Mouse (Mus musculus) T-helper 2 cell (primary cell): ENCODE data around the gene Hnrnph1.

ENCODE experiments used
- in situ Hi-C: fragments of 300-600 bp; cut with MboI, MseI; formaldehyde crosslinking; loops from one replicate; pipeline ENCODE4 v1.15.1; 2025; ENCODE audit warnings: high pct_unique_total_duplicates

Gene Hnrnph1

GRCm38 (mm10) chr11:50371911-50372310 lies 4.9 kb upstream of the Hnrnph1 start:
- in situ Hi-C loops, result loop anchor here (10.0 kb wide), 1 partner anchor 537 kb away; no protein-coding TSS in a partner anchor

- in situ Hi-C loops, result loop anchor here (10.0 kb wide), 1 partner anchor 538 kb away; no protein-coding TSS in a partner anchor
Measured at GRCm38 (mm10) chr11:50373086-50373485, 3.7 kb upstream of the Hnrnph1 start.

- in situ Hi-C loops, result loop anchor here (10.0 kb wide), 1 partner anchor 539 kb away; no protein-coding TSS in a partner anchor
Measured at GRCm38 (mm10) chr11:50373621-50374020, 3.2 kb upstream of the Hnrnph1 start.

- in situ Hi-C loops, result loop anchor here (10.0 kb wide), 1 partner anchor 540 kb away; no protein-coding TSS in a partner anchor
Measured at GRCm38 (mm10) chr11:50374286-50375015, 2.3 kb upstream of the Hnrnph1 start.

GRCm38 (mm10) chr11:50375421-50375820 lies 1.4 kb upstream of the Hnrnph1 start:
- in situ Hi-C loops, result loop anchor here (10.0 kb wide), 1 partner anchor 541 kb away; no protein-coding TSS in a partner anchor

- in situ Hi-C loops, result loop anchor here (10.0 kb wide), 1 partner anchor 541 kb away; no protein-coding TSS in a partner anchor
Measured at GRCm38 (mm10) chr11:50376156-50376790, 517 bp upstream of the Hnrnph1 start.

- in situ Hi-C loops, result loop anchor here (10.0 kb wide), 1 partner anchor 543 kb away; no protein-coding TSS in a partner anchor
Measured at GRCm38 (mm10) chr11:50377892-50378684, 1.3 kb downstream of the Hnrnph1 start.

- in situ Hi-C loops, result loop anchor here (10.0 kb wide), 1 partner anchor 544 kb away; no protein-coding TSS in a partner anchor
Measured at GRCm38 (mm10) chr11:50379023-50379752, 2.4 kb downstream of the Hnrnph1 start.

GRCm38 (mm10) chr11:50381311-50381710 lies 4.5 kb downstream of the Hnrnph1 start:
- in situ Hi-C loops, result no loop called here

- in situ Hi-C loops, result no loop called here
Measured at GRCm38 (mm10) chr11:50387167-50387679, 10.4 kb downstream of the Hnrnph1 start.

- in situ Hi-C loops, result no loop called here
Measured at GRCm38 (mm10) chr11:50387697-50388096, 10.9 kb downstream of the Hnrnph1 start.

GRCm38 (mm10) chr11:50388217-50388929 lies 11.6 kb downstream of the Hnrnph1 start:
- in situ Hi-C loops, result no loop called here

GRCm38 (mm10) chr11:50389011-50389410 lies 12.2 kb downstream of the Hnrnph1 start:
- in situ Hi-C loops, result no loop called here

- in situ Hi-C loops, result no loop called here
Measured at GRCm38 (mm10) chr11:50389616-50390015, 12.8 kb downstream of the Hnrnph1 start.

GRCm38 (mm10) chr11:50391272-50391960 lies 14.6 kb downstream of the Hnrnph1 start:
- in situ Hi-C loops, result no loop called here

- in situ Hi-C loops, result no loop called here
Measured at GRCm38 (mm10) chr11:50393306-50393705, 16.5 kb downstream of the Hnrnph1 start.

GRCm38 (mm10) chr11:50394731-50395130 lies 17.9 kb downstream of the Hnrnph1 start:
- in situ Hi-C loops, result no loop called here

- in situ Hi-C loops, result no loop called here
Measured at GRCm38 (mm10) chr11:50396766-50397307, 20.0 kb downstream of the Hnrnph1 start.

GRCm38 (mm10) chr11:50397316-50397715 lies 20.5 kb downstream of the Hnrnph1 start:
- in situ Hi-C loops, result no loop called here
